Mouse (Mus musculus) liver, embryonic 13.5 days (tissue): ENCODE data around the gene Arhgap15. TPM values are rescaled to one million over a fixed set of nuclear protein-coding genes. Genes with fewer than 3 reads are reported as not detected.

ENCODE experiments used
- ATAC-seq: fragments of 200-750 bp; cut with Nextera tagmentation; 2 replicates; pipeline ENCODE4 v1.8.0; 2017; ENCODE audit warnings: low read depth, mild to moderate bottlenecking, moderate number of reproducible peaks, moderate library complexity
- DNase-seq: peaks from one replicate; pipeline ENCODE4 v3.0.0; 2022
- H3K27ac ChIP-seq: fragments of 300-500 bp; sonication (generic); 2 replicates; pipeline ENCODE4 v1.5.1; 2015; ENCODE audit warnings: moderate library complexity, mild to moderate bottlenecking, inconsistent platforms
- H3K27me3 ChIP-seq: fragments of 300-500 bp; sonication (generic); 2 replicates; pipeline ENCODE4 v1.6.1; 2015; ENCODE audit warnings: mild to moderate bottlenecking, inconsistent platforms
- H3K36me3 ChIP-seq: fragments of 300-500 bp; sonication (generic); 2 replicates; pipeline ENCODE4 v1.6.1; 2015; ENCODE audit warnings: mild to moderate bottlenecking, inconsistent platforms
- H3K4me1 ChIP-seq: fragments of 300-500 bp; sonication (generic); replicated peaks from 2 replicates; pipeline ENCODE4 v1.6.1; 2015; ENCODE audit warnings: inconsistent platforms
- H3K4me2 ChIP-seq: fragments of 300-500 bp; sonication (generic); 2 replicates; pipeline ENCODE4 v1.6.1; 2015; ENCODE audit warnings: inconsistent platforms, mild to moderate bottlenecking, moderate library complexity
- H3K4me3 ChIP-seq: fragments of 300-500 bp; sonication (generic); replicated peaks from 2 replicates; pipeline ENCODE4 v1.5.1; 2015; ENCODE audit warnings: mild to moderate bottlenecking, inconsistent platforms
- H3K9ac ChIP-seq: fragments of 300-500 bp; sonication (generic); 2 replicates; pipeline ENCODE4 v1.6.1; 2015; ENCODE audit warnings: mild to moderate bottlenecking, inconsistent platforms
- H3K9me3 ChIP-seq: fragments of 300-500 bp; sonication (generic); replicated peaks from 2 replicates; pipeline ENCODE4 v1.6.1; 2016; ENCODE audit warnings: inconsistent platforms
- WGBS: fragments of 180-500 bp; shearing (Covaris S2); methylation state at CpG from one replicate; pipeline ENCODE4 v1.1.7; 2015; ENCODE audit not compliant: insufficient replicate concordance; 5-methylcytosine and 5-hydroxymethylcytosine counted together
- polyA plus RNA-seq: library from polyadenylated mRNA; unstranded; fragments of >200 nt; fragmentation: Nextera tagmentation; extraction: Ambion mirVana; gene quantifications from 2 replicates; pipeline ENCODE4 v1.2.1, GENCODE M21; 2015

Arhgap15 gene
- polyA plus RNA-seq, 1 experiment from 2014 or later = 4.5 TPM

DNA sequence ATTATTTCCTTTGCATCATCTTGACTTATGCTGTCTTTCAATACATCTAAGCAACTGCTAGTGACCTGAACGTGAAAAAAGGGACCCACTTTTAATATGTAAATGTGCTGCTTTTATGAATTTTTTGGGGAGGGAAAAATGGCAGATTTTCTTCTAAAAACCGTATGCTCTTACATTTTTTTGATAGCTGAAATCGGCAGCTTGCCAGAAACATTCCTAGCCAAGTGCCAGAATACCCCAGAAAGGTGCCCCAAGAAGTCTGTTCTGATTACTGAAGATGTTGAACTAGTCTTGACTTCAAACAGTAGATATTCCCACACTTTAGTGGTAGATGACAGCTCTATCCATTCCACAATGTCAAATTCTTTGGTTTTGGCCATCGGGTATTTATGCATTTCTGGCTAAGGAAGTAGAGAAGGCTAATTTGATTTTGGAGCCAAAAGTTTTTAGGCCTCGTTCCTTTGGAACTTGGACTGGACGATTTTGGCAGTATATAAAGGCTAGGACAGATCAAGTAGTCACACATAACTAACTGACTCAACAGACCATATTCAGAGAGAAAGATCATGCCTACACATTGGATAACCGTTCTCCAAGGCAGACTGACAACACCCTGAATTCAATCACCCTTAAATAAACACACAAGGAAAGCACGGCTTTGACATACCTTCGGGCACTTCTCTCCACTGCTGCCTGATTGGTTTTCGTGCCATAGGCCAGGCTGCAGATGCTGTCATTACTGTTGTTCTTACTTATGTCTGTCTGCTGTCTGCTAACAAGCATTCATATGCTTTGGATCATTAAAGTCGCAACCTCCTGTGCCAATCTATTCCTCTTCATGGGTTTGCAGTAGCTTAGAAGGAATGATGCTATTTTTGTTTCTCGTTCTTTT, 67.5 kb downstream of the Arhgap15 start:
- Histone ChIP-seq H3K27ac (no peak overlapping the region), H3K4me3 (no peak overlapping the region), H3K36me3 (no peaks in the 10 kb centered on the region), H3K9ac (no peak overlapping the region), H3K4me1 (no peaks in the 10 kb centered on the region), H3K27me3 (no peaks in the 10 kb centered on the region), H3K9me3 (no peaks in the 10 kb centered on the region), H3K4me2 (no peak overlapping the region)
- ATAC-seq = no peak
- 72% methylated on average over 12 of the region's 12 CpGs for WGBS
- no peak for DNase-seq

DNA sequence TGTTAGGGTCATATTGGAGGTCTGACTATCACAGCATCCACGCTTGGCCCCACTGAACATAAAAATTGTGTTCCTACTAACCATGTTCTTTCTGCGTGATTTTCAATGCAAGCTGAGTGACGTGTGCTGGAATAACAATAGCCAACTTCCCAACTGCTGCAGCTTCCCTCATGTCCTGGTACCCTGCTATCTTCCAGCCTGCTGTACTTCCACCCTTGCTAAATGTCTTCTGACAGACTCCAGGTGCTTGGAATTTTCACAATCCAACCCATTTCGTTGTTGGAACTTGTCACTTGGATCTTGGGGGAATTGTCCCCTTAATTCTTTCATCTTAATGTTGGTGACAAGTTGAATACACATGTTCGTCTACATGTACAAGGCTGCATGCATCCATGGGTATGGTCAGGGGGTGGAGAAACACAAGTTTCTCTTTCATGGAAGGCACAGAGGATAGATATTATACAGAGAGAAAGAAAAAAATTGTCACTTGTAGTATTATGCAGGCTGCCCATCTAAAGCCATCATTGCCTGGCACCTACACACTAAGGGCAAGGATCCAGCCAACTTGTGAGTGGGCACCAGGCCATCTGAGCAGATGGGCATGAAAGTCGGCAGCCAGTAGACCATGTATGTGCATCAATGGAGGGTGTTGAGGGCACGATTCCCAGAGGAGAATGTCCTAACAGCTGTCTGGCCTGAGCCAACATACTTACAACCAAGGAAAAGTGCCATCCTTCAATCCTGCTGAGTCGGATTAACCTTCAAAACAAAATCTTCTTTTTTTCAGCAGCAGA, 68.4 kb downstream of the Arhgap15 start:
- Histone ChIP-seq H3K4me2 (no peak overlapping the region), H3K9me3 (no peaks in the 10 kb centered on the region), H3K4me3 (no peak overlapping the region), H3K9ac (no peak overlapping the region), H3K27me3 (no peaks in the 10 kb centered on the region), H3K36me3 (no peaks in the 10 kb centered on the region), H3K4me1 (no peaks in the 10 kb centered on the region), H3K27ac (no peak overlapping the region)
- WGBS = 65% methylated on average over 8 of the region's 8 CpGs
- DNase-seq = no peak
- no peak for ATAC-seq

DNA sequence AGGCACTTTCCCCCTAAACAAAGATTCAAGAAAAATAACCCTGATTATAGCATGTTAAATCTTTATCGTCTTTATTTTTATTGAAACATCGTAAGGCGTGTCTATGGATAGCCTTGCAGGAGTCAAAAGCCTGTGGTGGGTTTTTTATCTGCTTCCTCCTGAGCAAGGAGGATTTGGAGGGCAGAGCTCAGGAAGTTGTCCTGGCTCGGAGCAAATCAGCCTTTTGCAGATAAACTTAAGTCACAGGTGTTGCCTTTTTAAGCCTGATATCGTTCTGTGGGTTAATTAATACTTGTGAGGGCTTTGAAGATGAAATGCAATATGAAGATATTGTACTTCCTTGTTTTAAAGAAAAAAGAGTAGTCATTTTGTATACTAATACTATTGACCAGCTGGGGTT, 87.3 kb downstream of the Arhgap15 start:
- Histone ChIP-seq H3K27ac (no peak overlapping the region), H3K27me3 (no peaks in the 10 kb centered on the region), H3K4me1 (peaks cover 8% of the 10 kb centered on the region), H3K9me3 (no peaks in the 10 kb centered on the region), H3K9ac (no peak overlapping the region), H3K4me3 (no peak overlapping the region), H3K36me3 (no peaks in the 10 kb centered on the region), H3K4me2 (no peak overlapping the region)
- ATAC-seq (peak; percentile 89), DNase-seq (peak; percentile 42)
- WGBS = 8% methylated on average over 5 of the region's 5 CpGs

DNA sequence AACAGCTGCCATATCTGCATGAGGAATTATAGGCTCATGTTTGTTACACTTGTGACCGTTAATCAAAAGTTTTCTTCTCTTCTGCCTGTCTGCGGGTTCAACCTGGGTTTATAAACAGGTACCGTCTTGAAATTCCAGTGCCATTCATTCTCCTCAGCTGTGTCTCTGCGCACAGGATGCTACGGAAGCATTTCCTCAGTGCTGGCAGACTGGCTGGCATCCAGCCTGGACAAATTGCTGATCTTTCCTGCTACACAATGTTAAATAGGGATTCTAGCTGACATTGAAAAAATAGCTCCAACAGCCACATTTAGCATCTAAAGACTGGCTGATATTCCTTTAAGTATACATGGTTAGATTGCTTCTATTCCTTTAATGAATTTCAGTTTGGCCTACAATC, 93.0 kb downstream of the Arhgap15 start:
- no peaks in the 10 kb centered on the region for H3K4me1 ChIP-seq
- no peaks in the 10 kb centered on the region for H3K36me3 ChIP-seq
- WGBS = 81% methylated on average over 5 of the region's 5 CpGs
- H3K9me3 ChIP-seq = no peaks in the 10 kb centered on the region
- ATAC-seq = no peak
- H3K27me3 ChIP-seq = no peaks in the 10 kb centered on the region
- DNase-seq = no peak
- H3K27ac ChIP-seq = no peak overlapping the region
- no peak overlapping the region for H3K4me2 ChIP-seq
- H3K9ac ChIP-seq = no peak overlapping the region
- no peak overlapping the region for H3K4me3 ChIP-seq

GRCm38 (mm10) chr2:43851195-43851594, 102.6 kb downstream of the Arhgap15 start:
- Histone ChIP-seq H3K4me1 (no peaks in the 10 kb centered on the region), H3K27me3 (no peaks in the 10 kb centered on the region), H3K27ac (no peak overlapping the region), H3K9ac (no peak overlapping the region), H3K36me3 (no peaks in the 10 kb centered on the region), H3K4me3 (no peak overlapping the region), H3K4me2 (no peak overlapping the region), H3K9me3 (no peaks in the 10 kb centered on the region)
- ATAC-seq (no peak), DNase-seq (no peak)
- WGBS = 62% methylated on average over 3 of the region's 3 CpGs

GRCm38 (mm10) chr2:43862709-43863108, 114.1 kb downstream of the Arhgap15 start:
- H3K36me3 ChIP-seq = no peaks in the 10 kb centered on the region
- H3K4me3 ChIP-seq = no peak overlapping the region
- 45% methylated on average over 5 of the region's 5 CpGs for WGBS
- no peak overlapping the region for H3K27ac ChIP-seq
- no peaks in the 10 kb centered on the region for H3K4me1 ChIP-seq
- H3K9ac ChIP-seq = no peak overlapping the region
- H3K4me2 ChIP-seq = no peak overlapping the region
- no peak for ATAC-seq
- no peaks in the 10 kb centered on the region for H3K9me3 ChIP-seq
- DNase-seq = no peak
- no peaks in the 10 kb centered on the region for H3K27me3 ChIP-seq

DNA sequence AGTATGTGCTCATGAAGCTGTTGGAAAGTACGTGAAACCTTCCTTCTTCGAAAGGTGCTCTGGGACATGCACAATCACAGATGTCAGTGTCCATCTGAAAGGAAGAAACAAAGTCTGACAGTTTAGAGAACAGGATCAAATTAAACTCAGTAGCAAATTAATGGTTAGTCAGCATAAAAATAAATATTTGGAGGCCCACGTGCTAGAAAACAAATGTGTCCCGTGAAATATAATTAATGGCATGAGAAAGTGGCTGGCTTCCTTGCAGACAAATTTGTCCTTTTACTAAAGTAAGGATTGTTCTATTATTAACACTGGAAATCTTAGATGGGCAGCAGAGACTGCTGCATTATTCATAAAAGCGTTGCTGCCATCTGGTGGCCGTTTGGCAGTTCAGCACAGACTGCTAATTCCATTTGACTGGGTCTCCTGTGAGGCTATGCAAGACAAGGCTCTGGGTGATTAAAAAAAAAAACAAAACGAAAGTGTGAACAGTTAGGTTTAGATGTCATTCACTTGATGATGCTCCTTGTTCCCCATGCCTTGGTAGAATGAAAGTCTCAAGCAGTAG, 153.9 kb downstream of the Arhgap15 start:
- no peak overlapping the region for H3K4me3 ChIP-seq
- 23% methylated on average over 7 of the region's 7 CpGs for whole genome bisulfite sequencing
- no peaks in the 10 kb centered on the region for H3K4me1 ChIP-seq
- no peak overlapping the region for H3K4me2 ChIP-seq
- H3K36me3 ChIP-seq = no peaks in the 10 kb centered on the region
- H3K27me3 ChIP-seq = no peaks in the 10 kb centered on the region
- H3K9me3 ChIP-seq = no peaks in the 10 kb centered on the region
- H3K27ac ChIP-seq = no peak overlapping the region
- no peak for ATAC-seq
- H3K9ac ChIP-seq = no peak overlapping the region
- peak; percentile 26 for DNase-seq

DNA sequence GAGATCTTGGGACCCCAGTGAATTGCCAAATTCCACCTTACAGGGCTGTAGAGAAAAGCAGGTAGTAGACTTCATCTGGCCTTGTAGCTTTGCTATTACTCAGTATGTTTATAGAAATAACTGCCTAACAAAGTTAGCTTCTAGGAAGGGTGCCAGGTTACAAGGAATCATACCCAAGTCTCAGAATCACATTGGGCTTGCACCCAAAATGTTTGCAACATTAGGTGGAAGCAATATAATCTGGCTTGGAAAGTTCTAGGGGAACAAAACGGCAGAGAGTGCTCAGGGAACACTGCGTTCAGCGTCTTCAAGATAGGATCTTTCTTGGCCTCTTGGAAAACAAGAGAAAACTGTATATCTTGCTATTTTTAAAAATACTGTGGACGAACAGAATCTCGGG, 158.9 kb downstream of the Arhgap15 start:
- H3K36me3 ChIP-seq = no peaks in the 10 kb centered on the region
- H3K4me3 ChIP-seq = no peak overlapping the region
- no peaks in the 10 kb centered on the region for H3K27me3 ChIP-seq
- WGBS = 67% methylated on average over 5 of the region's 5 CpGs
- no peaks in the 10 kb centered on the region for H3K9me3 ChIP-seq
- no peak overlapping the region for H3K27ac ChIP-seq
- DNase-seq (no peak), ATAC-seq (no peak)
- no peaks in the 10 kb centered on the region for H3K4me1 ChIP-seq
- no peak overlapping the region for H3K4me2 ChIP-seq
- H3K9ac ChIP-seq = no peak overlapping the region

DNA sequence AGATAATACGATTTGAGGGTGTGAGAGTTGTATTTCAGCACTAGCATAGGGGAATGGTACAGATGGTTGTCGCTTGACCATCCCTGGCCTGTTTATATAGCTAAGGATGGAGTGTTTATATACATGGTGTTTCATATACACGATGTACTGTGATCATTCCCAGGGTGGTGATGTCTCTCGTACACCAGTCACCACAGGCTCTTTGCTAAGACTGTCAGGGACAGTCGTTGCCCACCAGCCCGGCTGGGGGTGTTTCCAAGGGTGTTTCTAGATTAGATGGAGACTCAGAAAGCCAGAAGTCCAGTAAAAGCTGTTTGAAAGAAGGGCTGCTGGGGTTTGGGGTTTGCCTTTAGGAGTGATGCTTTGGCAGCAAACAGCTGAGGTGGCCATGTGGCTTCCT, 165.5 kb downstream of the Arhgap15 start:
- Histone ChIP-seq H3K9me3 (no peaks in the 10 kb centered on the region), H3K27me3 (no peaks in the 10 kb centered on the region), H3K4me3 (no peak overlapping the region), H3K27ac (no peak overlapping the region), H3K4me2 (no peak overlapping the region), H3K36me3 (no peaks in the 10 kb centered on the region), H3K4me1 (no peaks in the 10 kb centered on the region), H3K9ac (no peak overlapping the region)
- WGBS = 71% methylated on average over 6 of the region's 6 CpGs
- ATAC-seq (no peak), DNase-seq (no peak)

- no peak for DNase-seq
- H3K4me2 ChIP-seq = no peak overlapping the region
- H3K4me3 ChIP-seq = no peak overlapping the region
- no peaks in the 10 kb centered on the region for H3K4me1 ChIP-seq
- no peaks in the 10 kb centered on the region for H3K27me3 ChIP-seq
- 69% methylated on average over 5 of the region's 5 CpGs for WGBS
- H3K9me3 ChIP-seq = no peaks in the 10 kb centered on the region
- H3K9ac ChIP-seq = no peak overlapping the region
- H3K36me3 ChIP-seq = no peaks in the 10 kb centered on the region
- no peak for ATAC-seq
- no peak overlapping the region for H3K27ac ChIP-seq
These were observed 175.3 kb downstream of the Arhgap15 start for GRCm38 (mm10) chr2:43923863-43924340.

DNA sequence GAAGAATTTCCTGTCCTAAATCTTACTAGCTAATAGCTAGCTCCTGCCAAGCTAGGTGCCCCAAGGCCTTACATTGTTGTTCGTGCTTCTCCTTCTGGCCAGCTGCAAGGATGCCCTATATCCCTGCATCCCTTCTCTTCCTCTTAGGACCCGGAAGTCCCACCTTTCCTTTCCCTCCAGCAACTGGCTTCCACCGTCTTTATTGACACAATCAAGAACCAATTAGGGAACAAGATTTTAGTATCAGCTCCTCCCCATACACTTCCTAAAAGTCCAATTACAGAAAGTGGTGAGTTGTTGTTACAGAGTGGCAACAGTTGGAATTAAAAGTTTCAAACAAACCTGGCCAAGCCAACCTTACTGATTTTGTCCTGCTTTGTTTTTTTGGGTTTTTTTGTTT, 183.1 kb downstream of the Arhgap15 start:
- Histone ChIP-seq H3K4me2 (no peak overlapping the region), H3K4me3 (no peak overlapping the region), H3K27me3 (no peaks in the 10 kb centered on the region), H3K27ac (no peak overlapping the region), H3K36me3 (no peaks in the 10 kb centered on the region), H3K9me3 (no peaks in the 10 kb centered on the region), H3K4me1 (no peaks in the 10 kb centered on the region), H3K9ac (no peak overlapping the region)
- DNase-seq (no peak), ATAC-seq (no peak)
- WGBS = 70% methylated on average over 3 of the region's 3 CpGs
